Mouse (Mus musculus): ENCODE data around the gene Rxrb.

Gene Rxrb

GRCm38 (mm10) chr17:34034064-34034463 lies 2.5 kb downstream of the Rxrb start:
- no peak for TF ChIP-seq GATA4 (IDR thresholded peaks at IDR 0.05; ENCODE audit: insufficient replicate concordance, low read length)

GRCm38 (mm10) chr17:34035517-34035916 lies 3.9 kb downstream of the Rxrb start:
- no peak for TF ChIP-seq GATA4 (IDR thresholded peaks at IDR 0.05; ENCODE audit: insufficient replicate concordance, low read length)

GRCm38 (mm10) chr17:34036647-34037046 lies 5.0 kb downstream of the Rxrb start:
- TF ChIP-seq GATA4 (IDR thresholded peaks at IDR 0.05; ENCODE audit: insufficient replicate concordance, low read length), result no peak

- TF ChIP-seq GATA4 (IDR thresholded peaks at IDR 0.05; ENCODE audit: insufficient replicate concordance, low read length), result no peak
Measured at GRCm38 (mm10) chr17:34037241-34037640, 5.6 kb downstream of the Rxrb start.

GRCm38 (mm10) chr17:34038440-34038839 lies 6.8 kb downstream of the Rxrb start:
- TF ChIP-seq GATA4 (IDR thresholded peaks at IDR 0.05; ENCODE audit: insufficient replicate concordance, low read length), result no peak

- TF ChIP-seq GATA4 (IDR thresholded peaks at IDR 0.05; ENCODE audit: insufficient replicate concordance, low read length), result no peak
Measured at GRCm38 (mm10) chr17:34038878-34039561, 7.4 kb downstream of the Rxrb start, which contains the start of gene Col11a2. Gene Col11a2, plus strand, starts transcription at chr17:34039437.

GRCm38 (mm10) chr17:34039562-34040450 lies 8.2 kb downstream of the Rxrb start:
- TF ChIP-seq GATA4 (IDR thresholded peaks at IDR 0.05; ENCODE audit: insufficient replicate concordance, low read length), result no peak

GRCm38 (mm10) chr17:34045941-34046340 lies 14.3 kb downstream of the Rxrb start:
- no peak for TF ChIP-seq GATA4 (IDR thresholded peaks at IDR 0.05; ENCODE audit: insufficient replicate concordance, low read length)

GRCm38 (mm10) chr17:34047404-34048050 lies 15.9 kb downstream of the Rxrb start:
- no peak for TF ChIP-seq GATA4 (IDR thresholded peaks at IDR 0.05; ENCODE audit: insufficient replicate concordance, low read length)

GRCm38 (mm10) chr17:34057224-34057623 lies 25.6 kb downstream of the Rxrb start:
- TF ChIP-seq GATA4 (IDR thresholded peaks at IDR 0.05; ENCODE audit: insufficient replicate concordance, low read length), result no peak

- no peak for TF ChIP-seq GATA4 (IDR thresholded peaks at IDR 0.05; ENCODE audit: insufficient replicate concordance, low read length)
Measured at GRCm38 (mm10) chr17:34068864-34069263, 37.3 kb downstream of the Rxrb start.

GRCm38 (mm10) chr17:34072091-34072490 lies 40.5 kb downstream of the Rxrb start:
- TF ChIP-seq GATA4 (IDR thresholded peaks at IDR 0.05; ENCODE audit: insufficient replicate concordance, low read length), result no peak

GRCm38 (mm10) chr17:34075271-34075670 lies 43.7 kb downstream of the Rxrb start:
- TF ChIP-seq GATA4 (IDR thresholded peaks at IDR 0.05; ENCODE audit: insufficient replicate concordance, low read length), result no peak

- no peak for TF ChIP-seq GATA4 (IDR thresholded peaks at IDR 0.05; ENCODE audit: insufficient replicate concordance, low read length)
Measured at GRCm38 (mm10) chr17:34077549-34077948, 45.9 kb downstream of the Rxrb start.

GRCm38 (mm10) chr17:34078148-34078547 lies 46.5 kb downstream of the Rxrb start:
- no peak for TF ChIP-seq GATA4 (IDR thresholded peaks at IDR 0.05; ENCODE audit: insufficient replicate concordance, low read length)

GRCm38 (mm10) chr17:34079002-34079401 lies 47.4 kb downstream of the Rxrb start:
- TF ChIP-seq GATA4 (IDR thresholded peaks at IDR 0.05; ENCODE audit: insufficient replicate concordance, low read length), result no peak

Data from liver, adult (tissue).